Mouse (Mus musculus) adrenal gland, adult (tissue): ENCODE data around the gene Chrna1.

Experiments used
- DNase-seq, 2 experiments: peaks; one replicate each; pipeline ENCODE4 v3.0.0; 2022 to 2023; ENCODE audit warnings: low spot score in 1 of 2; ENCODE audit not compliant: inconsistent age in 2 of 2

Gene Chrna1

GRCm38 (mm10) chr2:73526691-73527090 is 53.4 kb downstream of the Chrna1 start:
- peak; percentile 53 to 80 for DNase-seq

DNA sequence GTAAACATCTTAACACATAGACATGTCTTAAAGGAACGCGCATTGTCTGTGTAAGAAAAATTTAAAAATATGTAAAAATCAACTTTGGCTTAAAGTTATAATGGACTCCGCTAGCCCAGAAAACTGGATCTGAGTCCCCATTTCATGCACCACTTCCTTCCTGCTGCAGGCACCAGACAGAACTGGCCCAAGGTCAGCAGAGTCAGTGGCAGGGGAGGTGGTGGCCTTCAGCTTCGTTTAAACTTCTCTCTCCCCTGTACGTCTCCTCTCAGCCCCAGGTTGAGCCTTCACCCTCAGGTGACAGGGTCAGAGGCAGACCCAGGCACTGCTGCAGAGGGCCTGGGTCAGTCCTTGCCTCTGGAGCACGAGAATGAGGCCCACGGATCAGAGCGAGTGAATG is 57.2 kb downstream of the Chrna1 start:
- DNase-seq: peak; percentile 76 to 90

DNA sequence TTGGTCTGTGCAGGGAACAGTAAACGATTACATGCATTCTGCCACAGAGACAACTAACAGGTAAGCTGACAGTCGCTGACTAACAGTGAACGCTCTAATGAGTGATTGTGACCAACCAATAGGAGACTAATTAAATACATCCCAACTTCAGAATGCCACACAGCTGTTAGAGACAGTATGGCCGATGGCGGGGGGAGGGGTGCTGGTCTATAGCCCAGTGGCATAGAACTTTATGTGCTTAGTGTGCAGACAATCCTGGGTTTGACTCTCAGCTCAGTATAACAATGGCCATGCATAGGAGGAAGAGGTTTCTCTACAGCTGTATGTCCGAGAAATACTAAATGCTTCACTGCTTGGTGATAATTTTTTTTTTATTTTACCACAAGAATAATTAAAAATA is 57.8 kb downstream of the Chrna1 start:
- no peak for DNase-seq

DNA sequence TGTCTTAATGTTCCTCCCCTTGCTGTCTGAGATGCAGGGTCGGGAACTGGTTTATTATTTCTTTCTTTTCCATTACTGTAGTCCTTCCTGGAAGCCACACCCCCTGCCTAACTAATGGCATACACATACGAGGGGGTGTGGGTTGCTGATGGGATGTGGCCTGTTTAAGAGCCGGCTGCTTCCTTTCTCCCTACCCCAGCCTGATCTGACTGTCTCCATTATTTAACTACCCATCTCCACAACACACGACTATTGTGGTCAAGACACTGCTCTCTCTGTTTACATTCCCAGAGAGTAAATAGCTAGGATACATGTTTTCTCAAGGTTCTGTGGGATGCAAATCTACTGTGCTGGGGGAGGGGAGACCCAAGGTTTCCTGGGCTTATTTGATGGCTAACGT is 58.4 kb downstream of the Chrna1 start:
- peak in 1 of 2 experiments; percentile 39 for DNase-seq

- DNase-seq: no peak
Observed at GRCm38 (mm10) chr2:73518966-73519365, 61.2 kb downstream of the Chrna1 start.

DNA sequence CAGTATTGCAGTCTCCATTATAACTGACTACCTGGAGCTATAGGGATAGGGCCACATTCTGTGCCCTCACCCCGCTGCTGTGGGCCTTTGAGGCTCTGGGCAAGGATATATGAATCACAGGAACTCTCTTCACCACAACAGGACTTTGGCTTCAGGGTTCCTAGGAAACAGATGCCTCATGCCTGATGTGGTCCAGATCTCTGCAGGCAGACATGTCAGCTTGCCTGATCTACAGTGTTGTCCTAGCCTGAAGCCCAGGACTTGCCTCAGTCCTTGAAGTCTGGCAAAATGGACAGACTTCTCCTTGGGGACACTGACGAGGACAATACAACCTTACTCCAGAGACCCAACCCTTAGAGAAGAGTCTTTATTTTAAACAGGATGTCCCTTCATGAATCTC is 61.8 kb downstream of the Chrna1 start:
- peak in 1 of 2 experiments; percentile 38 for DNase-seq

DNA sequence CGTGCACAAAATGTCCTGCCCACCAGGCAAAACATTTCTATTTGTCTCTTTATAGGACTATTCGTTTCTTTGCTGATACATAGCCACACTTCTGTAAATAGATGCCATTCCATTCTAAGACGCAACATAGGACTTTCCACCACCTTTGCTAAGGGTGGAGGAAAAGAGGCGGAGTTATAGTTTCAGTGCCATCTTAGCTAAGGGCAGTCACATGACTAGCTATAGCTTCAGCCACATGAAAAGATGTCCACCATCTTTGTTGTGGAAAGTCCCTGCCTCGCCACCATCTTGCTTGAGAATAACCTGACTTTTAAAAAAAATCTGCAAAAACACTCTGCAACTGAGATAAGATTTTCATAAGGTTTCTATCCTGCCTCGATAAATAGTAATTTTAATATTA is 66.0 kb downstream of the Chrna1 start:
- DNase-seq: no peak
